Mouse (Mus musculus) embryonic facial prominence, embryonic 11.5 days (tissue): ENCODE data around the gene Zfp90. TPM values are rescaled to one million over a fixed set of nuclear protein-coding genes. Genes with fewer than 3 reads are reported as not detected.
A peak's percentile ranks its signal among the peaks of the same experiment; 100 is the strongest.
"Not testable (repeated sequence)": the region's sequence is repeated elsewhere in the genome, so short reads cannot be mapped to it uniquely, and the experiment has no call there.

Experiments
- ATAC-seq: fragments of 200-750 bp; cut with Nextera tagmentation; replicated peaks from 2 replicates; pipeline ENCODE4 v1.8.0; 2017; ENCODE audit warnings: low read depth; ENCODE audit not compliant: insufficient number of reproducible peaks, low FRiP score, low TSS enrichment
- DNase-seq: peaks from one replicate; pipeline ENCODE4 v3.0.0-alpha.2; 2015; ENCODE audit warnings: low spot score
- H3K27ac ChIP-seq: fragments of 300-500 bp; sonication (generic); replicated peaks from 2 replicates; pipeline ENCODE4 v1.5.1; 2014; ENCODE audit warnings: mild to moderate bottlenecking, low read depth, low read length, control low read depth
- H3K27me3 ChIP-seq: fragments of 300-500 bp; sonication (generic); 2 replicates; pipeline ENCODE4 v1.6.1; 2014; ENCODE audit warnings: mild to moderate bottlenecking, low read length, moderate library complexity, mixed read lengths; ENCODE audit not compliant: control insufficient read depth, insufficient read depth
- H3K36me3 ChIP-seq: fragments of 300-500 bp; sonication (generic); replicated peaks from 2 replicates; pipeline ENCODE4 v1.6.1; 2014; ENCODE audit warnings: low read depth, mild to moderate bottlenecking, low read length, moderate library complexity, mixed read lengths; ENCODE audit not compliant: control insufficient read depth, insufficient read depth
- H3K4me1 ChIP-seq: fragments of 300-500 bp; sonication (generic); 2 replicates; pipeline ENCODE4 v1.6.1; 2014; ENCODE audit warnings: low read length, mixed read lengths; ENCODE audit not compliant: control insufficient read depth, insufficient read depth
- H3K4me2 ChIP-seq: fragments of 300-500 bp; sonication (generic); 2 replicates; pipeline ENCODE4 v1.6.1; 2014; ENCODE audit warnings: low read depth, mild to moderate bottlenecking, control low read depth, low read length, moderate library complexity
- H3K4me3 ChIP-seq: fragments of 300-500 bp; sonication (generic); 2 replicates; pipeline ENCODE4 v1.5.1; 2014; ENCODE audit warnings: low read depth, low read length, control low read depth
- H3K9ac ChIP-seq: fragments of 300-500 bp; sonication (generic); replicated peaks from 2 replicates; pipeline ENCODE4 v1.6.1; 2014; ENCODE audit warnings: mild to moderate bottlenecking, control low read depth, low read length
- H3K9me3 ChIP-seq: fragments of 300-500 bp; sonication (generic); replicated peaks from 2 replicates; pipeline ENCODE4 v1.6.1; 2016; ENCODE audit warnings: mild to moderate bottlenecking, low read length, inconsistent platforms, mixed read lengths; ENCODE audit not compliant: control insufficient read depth
- WGBS: fragments of 180-500 bp; shearing (Covaris S2); extraction: QIAGEN DNeasy Blood & Tissue Kit; methylation state at CpG from one replicate; pipeline ENCODE4 v1.1.7; 2014; 5-methylcytosine and 5-hydroxymethylcytosine counted together
- polyA plus RNA-seq: library from polyadenylated mRNA; unstranded; fragments of >200 nt; fragmentation: Nextera tagmentation; extraction: Ambion mirVana; gene quantifications from 2 replicates; pipeline ENCODE4 v1.2.1, GENCODE M21; 2014

Zfp90 gene
- polyA plus RNA-seq, 1 experiment from 2014 or later = 34.8 TPM

- Histone ChIP-seq H3K4me2 (no peak overlapping the region), H3K9me3 (no peaks in the 10 kb centered on the region), H3K4me3 (no peak overlapping the region), H3K9ac (no peak overlapping the region), H3K36me3 (no peaks in the 10 kb centered on the region), H3K27ac (no peak overlapping the region), H3K27me3 (no peaks in the 10 kb centered on the region), H3K4me1 (peaks cover 2% of the 10 kb centered on the region; the same call in 1 of the 2 replicates)
- 69% methylated on average over 7 of the region's 7 CpGs for WGBS
- ATAC-seq = no peak
- DNase-seq = no peak
These were observed 4.6 kb upstream of the Zfp90 start for GRCm38 (mm10) chr8:106410564-106410963.

GRCm38 (mm10) chr8:106411783-106412451 is 3.2 kb upstream of the Zfp90 start:
- Histone ChIP-seq H3K27me3 (no peaks in the 10 kb centered on the region), H3K27ac (no peak overlapping the region), H3K9ac (no peak overlapping the region), H3K4me3 (no peak overlapping the region), H3K9me3 (no peaks in the 10 kb centered on the region), H3K36me3 (no peaks in the 10 kb centered on the region), H3K4me1 (no peaks in the 10 kb centered on the region), H3K4me2 (no peak overlapping the region)
- no peak for ATAC-seq
- peak; percentile 84 for DNase-seq
- 22% methylated on average over 14 of the region's 14 CpGs for WGBS

GRCm38 (mm10) chr8:106417692-106418091 is 2.6 kb downstream of the Zfp90 start:
- DNase-seq (no peak), ATAC-seq (no peak)
- Histone ChIP-seq H3K4me3 (no peak overlapping the region), H3K27me3 (no peaks in the 10 kb centered on the region), H3K9ac (no peak overlapping the region), H3K4me1 (no peaks in the 10 kb centered on the region), H3K9me3 (no peaks in the 10 kb centered on the region), H3K27ac (no peak overlapping the region), H3K36me3 (peaks cover 29% of the 10 kb centered on the region), H3K4me2 (no peak overlapping the region)
- WGBS = 96% methylated on average over 5 of the region's 5 CpGs

- DNase-seq = no peak
- WGBS = 39% methylated on average over 12 of the region's 12 CpGs
- H3K36me3 ChIP-seq = peaks cover 3% of the 10 kb centered on the region; the same call in 1 of the 2 replicates
- H3K27me3 ChIP-seq = no peaks in the 10 kb centered on the region
- no peak overlapping the region for H3K4me3 ChIP-seq
- no peaks in the 10 kb centered on the region for H3K4me1 ChIP-seq
- H3K9me3 ChIP-seq = no peaks in the 10 kb centered on the region
- H3K27ac ChIP-seq = no peak overlapping the region
- no peak overlapping the region for H3K9ac ChIP-seq
- no peak overlapping the region for H3K4me2 ChIP-seq
- no peak for ATAC-seq
These were observed 16.0 kb downstream of the Zfp90 start for GRCm38 (mm10) chr8:106431088-106431487.

GRCm38 (mm10) chr8:106431952-106432351 is 16.8 kb downstream of the Zfp90 start:
- WGBS = 58% methylated on average over 10 of the region's 10 CpGs
- H3K9me3 ChIP-seq, H3K4me3 ChIP-seq, H3K4me1 ChIP-seq, ATAC-seq, DNase-seq, H3K9ac ChIP-seq, H3K27ac ChIP-seq, H3K27me3 ChIP-seq, H3K4me2 ChIP-seq, H3K36me3 ChIP-seq: not testable (repeated sequence)

- H3K9ac ChIP-seq = peak overlapping the region; percentile 43; the same call in 1 of the 2 replicates
- DNase-seq (peak; percentile 89), ATAC-seq (no peak)
- 11% methylated on average over 19 of the region's 20 CpGs for WGBS
- peak overlapping the region; percentile 41 for H3K4me2 ChIP-seq
- H3K27ac ChIP-seq = no peak overlapping the region
- no peaks in the 10 kb centered on the region for H3K9me3 ChIP-seq
- no peaks in the 10 kb centered on the region for H3K27me3 ChIP-seq
- no peaks in the 10 kb centered on the region for H3K36me3 ChIP-seq
- no peaks in the 10 kb centered on the region for H3K4me1 ChIP-seq
- H3K4me3 ChIP-seq = peak overlapping the region; percentile 25
These were observed 17.9 kb downstream of the Zfp90 start for GRCm38 (mm10) chr8:106432954-106433570.

GRCm38 (mm10) chr8:106433667-106434066 is 18.5 kb downstream of the Zfp90 start:
- Histone ChIP-seq H3K4me2 (no peak overlapping the region), H3K27ac (no peak overlapping the region), H3K9ac (no peak overlapping the region), H3K9me3 (no peaks in the 10 kb centered on the region), H3K27me3 (no peaks in the 10 kb centered on the region), H3K4me3 (no peak overlapping the region), H3K36me3 (no peaks in the 10 kb centered on the region), H3K4me1 (no peaks in the 10 kb centered on the region)
- DNase-seq = no peak
- WGBS = 41% methylated on average over 1 of the region's 1 CpGs
- no peak for ATAC-seq

GRCm38 (mm10) chr8:106437781-106438180 is 22.7 kb downstream of the Zfp90 start:
- Histone ChIP-seq H3K9ac (no peak overlapping the region), H3K27me3 (no peaks in the 10 kb centered on the region), H3K9me3 (no peaks in the 10 kb centered on the region), H3K27ac (no peak overlapping the region), H3K4me2 (no peak overlapping the region), H3K4me1 (no peaks in the 10 kb centered on the region), H3K36me3 (no peaks in the 10 kb centered on the region), H3K4me3 (no peak overlapping the region)
- no peak for ATAC-seq
- 86% methylated on average over 3 of the region's 3 CpGs for WGBS
- no peak for DNase-seq
